Mouse (Mus musculus): Measurements from ENCODE around the gene Luzp1.

The Luzp1 gene

GRCm38 (mm10) chr4:136462086-136462838 lies 7.3 kb upstream of the Luzp1 start, which contains the start of gene 6030445D17Rik:
TSS of gene 6030445D17Rik (plus strand) at chr4:136462250.
- DNase-seq (ENCODE audit: low read depth, low spot score): peak; percentile 47

GRCm38 (mm10) chr4:136462839-136463178 lies 6.8 kb upstream of the Luzp1 start:
- peak; percentile 80 for DNase-seq (ENCODE audit: low read depth, low spot score)

GRCm38 (mm10) chr4:136463436-136463835 lies 6.1 kb upstream of the Luzp1 start:
- peak; percentile 91 for DNase-seq (ENCODE audit: low read depth, low spot score)

GRCm38 (mm10) chr4:136466226-136466625 lies 3.3 kb upstream of the Luzp1 start:
- no peak for DNase-seq (ENCODE audit: low read depth, low spot score)

- DNase-seq (ENCODE audit: low read depth, low spot score): peak; percentile 59
Measured at GRCm38 (mm10) chr4:136468553-136469327, 821 bp upstream of the Luzp1 start.

GRCm38 (mm10) chr4:136469941-136470346 lies 383 bp downstream of the Luzp1 start:
- peak; percentile 83 for DNase-seq (ENCODE audit: low read depth, low spot score)

- peak; percentile 60 for DNase-seq (ENCODE audit: low read depth, low spot score)
Measured at GRCm38 (mm10) chr4:136470347-136471071, 948 bp downstream of the Luzp1 start.

GRCm38 (mm10) chr4:136476692-136477091 lies 7.1 kb downstream of the Luzp1 start:
- no peak for DNase-seq (ENCODE audit: low read depth, low spot score)

GRCm38 (mm10) chr4:136486549-136486948 lies 17.0 kb downstream of the Luzp1 start:
- DNase-seq (ENCODE audit: low read depth, low spot score): peak; percentile 21

- DNase-seq (ENCODE audit: low read depth, low spot score): no peak
Measured at GRCm38 (mm10) chr4:136495993-136496392, 26.4 kb downstream of the Luzp1 start.

GRCm38 (mm10) chr4:136505426-136506215 lies 36.1 kb downstream of the Luzp1 start:
- DNase-seq (ENCODE audit: low read depth, low spot score): no peak

GRCm38 (mm10) chr4:136509857-136510256 lies 40.3 kb downstream of the Luzp1 start:
- peak; percentile 42 for DNase-seq (ENCODE audit: low read depth, low spot score)

- DNase-seq (ENCODE audit: low read depth, low spot score): no peak
Measured at GRCm38 (mm10) chr4:136511708-136512107, 42.1 kb downstream of the Luzp1 start.

- DNase-seq (ENCODE audit: low read depth, low spot score): no peak
Measured at GRCm38 (mm10) chr4:136512905-136513304, 43.3 kb downstream of the Luzp1 start.

GRCm38 (mm10) chr4:136518141-136518540 lies 48.6 kb downstream of the Luzp1 start:
- DNase-seq (ENCODE audit: low read depth, low spot score): no peak

GRCm38 (mm10) chr4:136518576-136518975 lies 49.0 kb downstream of the Luzp1 start:
- no peak for DNase-seq (ENCODE audit: low read depth, low spot score)

GRCm38 (mm10) chr4:136519866-136520265 lies 50.3 kb downstream of the Luzp1 start:
- DNase-seq (ENCODE audit: low read depth, low spot score): no peak

GRCm38 (mm10) chr4:136521898-136522297 lies 52.3 kb downstream of the Luzp1 start:
- no peak for DNase-seq (ENCODE audit: low read depth, low spot score)

GRCm38 (mm10) chr4:136524309-136524708 lies 54.7 kb downstream of the Luzp1 start:
- DNase-seq (ENCODE audit: low read depth, low spot score): no peak

GRCm38 (mm10) chr4:136526412-136526811 lies 56.9 kb downstream of the Luzp1 start:
- DNase-seq (ENCODE audit: low read depth, low spot score): peak; percentile 44

GRCm38 (mm10) chr4:136545151-136545550 lies 75.6 kb downstream of the Luzp1 start:
- DNase-seq (ENCODE audit: low read depth, low spot score): no peak

Measured in ES-CJ7 (cell line).